Mouse (Mus musculus) monocyte, adult 5-6 weeks (primary cell): ENCODE data around the gene Chrna4. TPM values are rescaled to one million over a fixed set of nuclear protein-coding genes. Genes with fewer than 3 reads are reported as not detected.

Experiments
- ATAC-seq: fragments of 153-309, 156-312 bp; replicated peaks from 2 replicates; pipeline ENCODE4 v1.8.0; 2017; ENCODE audit warnings: mild to moderate bottlenecking; ENCODE audit not compliant: low TSS enrichment, insufficient number of reproducible peaks, severe bottlenecking, poor library complexity, low FRiP score
- total RNA-seq: library from RNA; stranded (forward); fragments of 200-1000, 200-491, 200-594 nt; gene quantifications from 3 replicates; pipeline ENCODE4 v1.2.3, GENCODE M21; 2017

Gene Chrna4
- total RNA-seq: not detected in 3 replicates

GRCm38 (mm10) chr2:181043437-181043836 is at the start of gene Chrna4:
Chrna4 (minus strand) TSS chr2:181043546.
- no peak for ATAC-seq

GRCm38 (mm10) chr2:181090123-181090522 is 46.8 kb upstream of the Chrna4 start:
- no peak for ATAC-seq

- ATAC-seq: no peak
Measured at GRCm38 (mm10) chr2:181084997-181085396, 41.7 kb upstream of the Chrna4 start.

- no peak for ATAC-seq
Measured at GRCm38 (mm10) chr2:181083945-181084344, 40.6 kb upstream of the Chrna4 start.

GRCm38 (mm10) chr2:181080886-181081285 is 37.5 kb upstream of the Chrna4 start:
- no peak for ATAC-seq

- no peak for ATAC-seq
Measured at GRCm38 (mm10) chr2:181079518-181079917, 36.2 kb upstream of the Chrna4 start.

- ATAC-seq: no peak
Measured at GRCm38 (mm10) chr2:181078908-181079307, 35.6 kb upstream of the Chrna4 start.

GRCm38 (mm10) chr2:181075501-181075900 is 32.2 kb upstream of the Chrna4 start:
- no peak for ATAC-seq

- ATAC-seq: no peak
Measured at GRCm38 (mm10) chr2:181072403-181072714, 29.0 kb upstream of the Chrna4 start.

GRCm38 (mm10) chr2:181071706-181072402 is 28.5 kb upstream of the Chrna4 start:
- peak; percentile 79 for ATAC-seq

GRCm38 (mm10) chr2:181070136-181070535 is 26.8 kb upstream of the Chrna4 start:
- no peak for ATAC-seq

GRCm38 (mm10) chr2:181068499-181068898 is 25.2 kb upstream of the Chrna4 start:
- ATAC-seq: no peak

GRCm38 (mm10) chr2:181065827-181066226 is 22.5 kb upstream of the Chrna4 start:
- ATAC-seq: no peak

GRCm38 (mm10) chr2:181060127-181060526 is 16.8 kb upstream of the Chrna4 start:
- no peak for ATAC-seq

GRCm38 (mm10) chr2:181058193-181058592 is 14.8 kb upstream of the Chrna4 start:
- ATAC-seq: no peak

GRCm38 (mm10) chr2:181057341-181057740 is 14.0 kb upstream of the Chrna4 start:
- ATAC-seq: no peak

GRCm38 (mm10) chr2:181052171-181052570 is 8.8 kb upstream of the Chrna4 start:
- no peak for ATAC-seq

GRCm38 (mm10) chr2:181048986-181049385 is 5.6 kb upstream of the Chrna4 start:
- ATAC-seq: no peak

- ATAC-seq: no peak
Measured at GRCm38 (mm10) chr2:181048252-181048945, 5.1 kb upstream of the Chrna4 start.

- no peak for ATAC-seq
Measured at GRCm38 (mm10) chr2:181044001-181044400, 655 bp upstream of the Chrna4 start.
